Mouse (Mus musculus) limb, embryonic 10.5 days (tissue): ENCODE results near the gene Ntm. TPM values are rescaled to one million over a fixed set of nuclear protein-coding genes. Genes with fewer than 3 reads are reported as not detected.
A peak's percentile ranks its signal among the peaks of the same experiment; 100 is the strongest.

Experiments used
- DNase-seq: peaks from one replicate; pipeline ENCODE4 v3.0.0-alpha.2; 2017; ENCODE audit warnings: low spot score
- H3K27ac ChIP-seq: fragments of 300-500 bp; sonication (generic); 2 replicates; pipeline ENCODE4 v1.5.1; 2016; ENCODE audit warnings: mild to moderate bottlenecking
- H3K27me3 ChIP-seq: fragments of 300-500 bp; sonication (generic); 2 replicates; pipeline ENCODE4 v1.6.1; 2016; ENCODE audit warnings: low read depth, mild to moderate bottlenecking; ENCODE audit not compliant: poor library complexity, severe bottlenecking
- H3K36me3 ChIP-seq: fragments of 300-500 bp; sonication (generic); 2 replicates; pipeline ENCODE4 v1.6.1; 2016; ENCODE audit warnings: mild to moderate bottlenecking, moderate library complexity
- H3K4me1 ChIP-seq: fragments of 300-500 bp; sonication (generic); 2 replicates; pipeline ENCODE4 v1.6.1; 2016
- H3K4me3 ChIP-seq: fragments of 300-500 bp; sonication (generic); 2 replicates; pipeline ENCODE4 v1.5.1; 2016; ENCODE audit warnings: mild to moderate bottlenecking, moderate library complexity
- H3K9me3 ChIP-seq: fragments of 300-500 bp; sonication (generic); replicated peaks from 2 replicates; pipeline ENCODE4 v1.6.1; 2016; ENCODE audit warnings: mild to moderate bottlenecking
- WGBS: fragments of 180-500 bp; shearing (Covaris S2); methylation state at CpG from one replicate; pipeline ENCODE4 v1.1.7; 2016; 5-methylcytosine and 5-hydroxymethylcytosine counted together
- polyA plus RNA-seq: library from polyadenylated mRNA; unstranded; fragments of >200 nt; fragmentation: Nextera tagmentation; extraction: Ambion mirVana; gene quantifications from 2 replicates; pipeline ENCODE4 v1.2.1, GENCODE M21; 2016

Ntm gene
- polyA plus RNA-seq, 1 experiment from 2014 or later: 12.7 TPM

GRCm38 (mm10) chr9:29025603-29026002 lies 937.3 kb downstream of the Ntm start:
- Histone ChIP-seq H3K27ac (no peak overlapping the region), H3K9me3 (no peaks in the 10 kb centered on the region), H3K4me3 (no peak overlapping the region), H3K27me3 (no peaks in the 10 kb centered on the region), H3K36me3 (no peaks in the 10 kb centered on the region), H3K4me1 (peaks cover 1% of the 10 kb centered on the region; the same call in 1 of the 2 replicates)
- WGBS: 76% methylated on average over 4 of the region's 4 CpGs
- DNase-seq: no peak

GRCm38 (mm10) chr9:29025104-29025503 lies 937.8 kb downstream of the Ntm start:
- no peaks in the 10 kb centered on the region for H3K9me3 ChIP-seq
- no peaks in the 10 kb centered on the region for H3K36me3 ChIP-seq
- H3K27ac ChIP-seq: no peak overlapping the region
- H3K27me3 ChIP-seq: no peaks in the 10 kb centered on the region
- no peak for DNase-seq
- H3K4me3 ChIP-seq: no peak overlapping the region
- WGBS: 73% methylated on average over 1 of the region's 1 CpGs
- no peaks in the 10 kb centered on the region for H3K4me1 ChIP-seq

GRCm38 (mm10) chr9:29016879-29017278 lies 946.1 kb downstream of the Ntm start:
- H3K27ac ChIP-seq: no peak overlapping the region
- no peak for DNase-seq
- no peaks in the 10 kb centered on the region for H3K36me3 ChIP-seq
- no peaks in the 10 kb centered on the region for H3K27me3 ChIP-seq
- H3K9me3 ChIP-seq: no peaks in the 10 kb centered on the region
- H3K4me3 ChIP-seq: no peak overlapping the region
- WGBS: 95% methylated on average over 3 of the region's 3 CpGs
- H3K4me1 ChIP-seq: no peaks in the 10 kb centered on the region

- no peaks in the 10 kb centered on the region for H3K9me3 ChIP-seq
- H3K27me3 ChIP-seq: no peaks in the 10 kb centered on the region
- no peak overlapping the region for H3K4me3 ChIP-seq
- no peak overlapping the region for H3K27ac ChIP-seq
- no peaks in the 10 kb centered on the region for H3K36me3 ChIP-seq
- DNase-seq: no peak
- WGBS: 94% methylated on average over 17 of the region's 17 CpGs
- no peaks in the 10 kb centered on the region for H3K4me1 ChIP-seq
Observed at GRCm38 (mm10) chr9:29013881-29014280, 949.1 kb downstream of the Ntm start.

GRCm38 (mm10) chr9:29012541-29012940 lies 950.4 kb downstream of the Ntm start:
- no peaks in the 10 kb centered on the region for H3K36me3 ChIP-seq

GRCm38 (mm10) chr9:29011476-29011875 lies 951.5 kb downstream of the Ntm start:
- DNase-seq: no peak
- Histone ChIP-seq H3K4me1 (no peaks in the 10 kb centered on the region), H3K4me3 (no peak overlapping the region), H3K27me3 (no peaks in the 10 kb centered on the region), H3K36me3 (no peaks in the 10 kb centered on the region), H3K27ac (no peak overlapping the region), H3K9me3 (no peaks in the 10 kb centered on the region)
- 75% methylated on average over 3 of the region's 3 CpGs for WGBS

More at GRCm38 (mm10) chr9:29012541-29012940, 950.4 kb downstream of the Ntm start:
- no peaks in the 10 kb centered on the region for H3K4me1 ChIP-seq
- H3K27me3 ChIP-seq: no peaks in the 10 kb centered on the region
- no peaks in the 10 kb centered on the region for H3K9me3 ChIP-seq
- no peak overlapping the region for H3K27ac ChIP-seq
- no peak overlapping the region for H3K4me3 ChIP-seq
- WGBS: 94% methylated on average over 6 of the region's 6 CpGs
- no peak for DNase-seq

- Histone ChIP-seq H3K9me3 (no peaks in the 10 kb centered on the region), H3K27me3 (no peaks in the 10 kb centered on the region), H3K4me3 (no peak overlapping the region), H3K36me3 (no peaks in the 10 kb centered on the region), H3K27ac (no peak overlapping the region), H3K4me1 (peaks cover 14% of the 10 kb centered on the region)
- 82% methylated on average over 7 of the region's 7 CpGs for WGBS
- no peak for DNase-seq
Observed at GRCm38 (mm10) chr9:29004534-29004933, 958.4 kb downstream of the Ntm start.

GRCm38 (mm10) chr9:28999951-29000351 lies 963.0 kb downstream of the Ntm start:
- H3K4me3 ChIP-seq: no peak overlapping the region
- H3K9me3 ChIP-seq: no peaks in the 10 kb centered on the region
- peaks cover 16% of the 10 kb centered on the region for H3K4me1 ChIP-seq
- no peaks in the 10 kb centered on the region for H3K27me3 ChIP-seq
- WGBS: 11% methylated on average over 4 of the region's 4 CpGs
- peak; percentile 58 for DNase-seq
- H3K27ac ChIP-seq: no peak overlapping the region
- no peaks in the 10 kb centered on the region for H3K36me3 ChIP-seq

- no peaks in the 10 kb centered on the region for H3K36me3 ChIP-seq
- H3K9me3 ChIP-seq: no peaks in the 10 kb centered on the region
- no peaks in the 10 kb centered on the region for H3K27me3 ChIP-seq
- WGBS: 84% methylated on average over 1 of the region's 1 CpGs
- no peak overlapping the region for H3K4me3 ChIP-seq
- no peak overlapping the region for H3K27ac ChIP-seq
- no peak for DNase-seq
- no peaks in the 10 kb centered on the region for H3K4me1 ChIP-seq
Observed at GRCm38 (mm10) chr9:28977275-28977674, 985.7 kb downstream of the Ntm start.

GRCm38 (mm10) chr9:28969455-28969854 lies 993.5 kb downstream of the Ntm start:
- no peak for DNase-seq

More at GRCm38 (mm10) chr9:28969455-28969854, 993.5 kb downstream of the Ntm start:
- Histone ChIP-seq H3K27me3 (no peaks in the 10 kb centered on the region), H3K4me1 (no peaks in the 10 kb centered on the region), H3K9me3 (no peaks in the 10 kb centered on the region), H3K36me3 (no peaks in the 10 kb centered on the region), H3K27ac (no peak overlapping the region), H3K4me3 (no peak overlapping the region)
- 33% methylated on average over 1 of the region's 1 CpGs for whole genome bisulfite sequencing
